Mouse (Mus musculus) stomach, postnatal 0 days (tissue): ENCODE measurements around the gene Gm21970.

Source experiments
- CTCF ChIP-seq: IDR thresholded peaks from 2 replicates; pipeline ENCODE4 v1.5.1; 2016; ENCODE audit warnings: antibody characterized with exemption, low read depth, mild to moderate bottlenecking, moderate library complexity
- EP300 ChIP-seq: optimal IDR thresholded peaks from 2 replicates; pipeline ENCODE3; 2016; ENCODE audit warnings: antibody characterized with exemption

- TF ChIP-seq CTCF = no peak
- no peak for TF ChIP-seq EP300
These were observed 28.8 kb upstream of the Gm21970 start for GRCm38 (mm10) chr16:91362616-91363272.
